Comparison of ENCODE assay signal across 19 mouse cellular contexts in the genomic region with DNA sequence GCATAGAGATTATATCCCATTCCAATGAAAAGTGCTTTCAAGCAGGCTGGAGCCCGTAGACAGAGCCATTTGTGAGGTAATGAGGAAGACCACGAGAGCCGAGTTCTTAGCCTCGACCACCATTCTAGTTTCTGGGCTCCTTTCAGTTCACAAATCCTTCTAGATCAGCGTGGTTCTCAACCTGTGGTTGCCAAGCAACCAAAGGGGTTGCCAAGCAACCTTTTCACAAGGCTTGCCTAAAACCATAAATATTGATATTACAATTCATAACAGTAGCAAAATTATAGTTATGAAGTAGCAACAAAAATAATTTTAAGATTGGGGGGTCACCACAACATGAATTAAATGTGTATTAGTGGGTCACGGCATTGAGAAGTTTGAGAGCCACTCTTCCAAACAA.
A peak's percentile ranks its signal among the peaks of the same experiment; 100 is the strongest.
DNase-seq lines count a peak whose midpoint lies in the region; ATAC-seq lines count a peak whose summit lies in the region.
"Had no signal": no experiment of that assay in that cellular context is flagged by ENCODE, and none has a peak within 500 bp of the region (broad histone marks: within the 10 kb centered on the region; RNA-seq: fewer than 3 reads in every experiment).

No protein-coding gene starts in this region.

- no peaks in the 10 kb centered on the region for H3K36me3 ChIP-seq in hindbrain, embryonic 11.5 days (ENCODE audit: control insufficient read depth, insufficient read depth, low read length)
- H3K36me3 ChIP-seq in hindbrain, embryonic 13.5 days = no peaks in the 10 kb centered on the region
- H3K36me3 ChIP-seq in midbrain, embryonic 15.5 days (replicated peaks) = no peaks in the 10 kb centered on the region
- H3K36me3 ChIP-seq in midbrain, embryonic 11.5 days (ENCODE audit: control insufficient read depth, insufficient read depth, low read length) = no peaks in the 10 kb centered on the region
- H3K36me3 ChIP-seq in neural tube, embryonic 15.5 days = no peaks in the 10 kb centered on the region

- WGBS in hindbrain, embryonic 11.5 days = 74% methylated on average over 6 of the region's 6 CpGs
- 69% methylated on average over 6 of the region's 6 CpGs for WGBS in hindbrain, embryonic 13.5 days
- WGBS in midbrain, embryonic 15.5 days = 45% methylated on average over 6 of the region's 6 CpGs
- 81% methylated on average over 6 of the region's 6 CpGs for WGBS in midbrain, embryonic 11.5 days
- WGBS in neural tube, embryonic 15.5 days = 56% methylated on average over 6 of the region's 6 CpGs

- H3K27ac ChIP-seq in hindbrain, embryonic 11.5 days (ENCODE audit: low read depth, low read length) = no peak overlapping the region
- no peak overlapping the region for H3K27ac ChIP-seq in hindbrain, embryonic 13.5 days
- 0 out of 2 replicates have a peak overlapping the region, but pooled peaks have one; percentile 5 for H3K27ac ChIP-seq in midbrain, embryonic 15.5 days
- no peak overlapping the region for H3K27ac ChIP-seq in midbrain, embryonic 11.5 days (ENCODE audit: low read depth, low read length)
- no peak overlapping the region for H3K27ac ChIP-seq in neural tube, embryonic 15.5 days (replicated peaks)
- H3K27ac ChIP-seq: gastrocnemius, adult 2 months had no signal

- ATAC-seq in hindbrain, embryonic 11.5 days (ENCODE audit: low FRiP score) = no peak
- no peak for ATAC-seq in hindbrain, embryonic 13.5 days (ENCODE audit: low FRiP score)
- ATAC-seq in midbrain, embryonic 15.5 days (replicated peaks) = no peak
- no peak for ATAC-seq in midbrain, embryonic 11.5 days (ENCODE audit: low FRiP score)
- ATAC-seq in neural tube, embryonic 15.5 days (ENCODE audit: low FRiP score) = no peak
- ATAC-seq: inflammation-experienced regulatory T-cells, adult 6 months; liver, postnatal 0 days had no signal

- peak; percentile 19 for DNase-seq in heart, adult 11 months
- no peak for DNase-seq in heart, adult 8-10 months (ENCODE audit: low spot score)
- DNase-seq in hindbrain, embryonic 11.5 days (ENCODE audit: low spot score) = peak; percentile 13
- DNase-seq in midbrain, embryonic 11.5 days (ENCODE audit: low spot score, missing footprints) = no peak
- DNase-seq in brain, embryonic 18.5 days (ENCODE audit: low read depth, low spot score) = peak; percentile 45
- DNase-seq: adrenal gland, adult 8-10 months; cerebellum, adult 18-20 months; gastrocnemius, adult 2 months; kidney, adult 8-10 months; kidney, postnatal 25 days; liver; liver, postnatal 0 days; lung, postnatal 36 days; thymus, adult 18-20 months had no signal

- H3K4me1 ChIP-seq in hindbrain, embryonic 11.5 days (replicated peaks; ENCODE audit: control insufficient read depth, insufficient read depth, low read length) = no peaks in the 10 kb centered on the region
- H3K4me1 ChIP-seq in hindbrain, embryonic 13.5 days (replicated peaks) = no peaks in the 10 kb centered on the region
- H3K4me1 ChIP-seq in midbrain, embryonic 15.5 days = no peaks in the 10 kb centered on the region
- no peaks in the 10 kb centered on the region for H3K4me1 ChIP-seq in midbrain, embryonic 11.5 days (ENCODE audit: control insufficient read depth, insufficient read depth, low read length)
- H3K4me1 ChIP-seq in neural tube, embryonic 15.5 days = peaks cover 4% of the 10 kb centered on the region; the same call in 1 of the 2 replicates

- no peak overlapping the region for H3K9ac ChIP-seq in hindbrain, embryonic 11.5 days (ENCODE audit: low read depth, low read length)
- no peak overlapping the region for H3K9ac ChIP-seq in hindbrain, embryonic 13.5 days
- H3K9ac ChIP-seq in midbrain, embryonic 15.5 days = no peak overlapping the region
- H3K9ac ChIP-seq in midbrain, embryonic 11.5 days (ENCODE audit: low read length) = no peak overlapping the region
- no peak overlapping the region for H3K9ac ChIP-seq in neural tube, embryonic 15.5 days (replicated peaks)
- H3K9ac ChIP-seq: liver, postnatal 0 days had no signal

- H3K4me2 ChIP-seq in hindbrain, embryonic 11.5 days (replicated peaks; ENCODE audit: low read depth, low read length) = no peak overlapping the region
- H3K4me2 ChIP-seq in hindbrain, embryonic 13.5 days = no peak overlapping the region
- no peak overlapping the region for H3K4me2 ChIP-seq in midbrain, embryonic 15.5 days
- no peak overlapping the region for H3K4me2 ChIP-seq in midbrain, embryonic 11.5 days
- no peak overlapping the region for H3K4me2 ChIP-seq in neural tube, embryonic 15.5 days

- no peak overlapping the region for H3K4me3 ChIP-seq in hindbrain, embryonic 11.5 days (ENCODE audit: low read depth, low read length)
- H3K4me3 ChIP-seq in hindbrain, embryonic 13.5 days = no peak overlapping the region
- H3K4me3 ChIP-seq in midbrain, embryonic 15.5 days = no peak overlapping the region
- H3K4me3 ChIP-seq in midbrain, embryonic 11.5 days (ENCODE audit: low read depth, low read length) = no peak overlapping the region
- H3K4me3 ChIP-seq in neural tube, embryonic 15.5 days (replicated peaks) = no peak overlapping the region
- H3K4me3 ChIP-seq: erythroblast, embryonic 14.5 days; gastrocnemius, adult 2 months had no signal

- no peaks in the 10 kb centered on the region for H3K9me3 ChIP-seq in hindbrain, embryonic 11.5 days (ENCODE audit: control insufficient read depth, low read length)
- H3K9me3 ChIP-seq in hindbrain, embryonic 13.5 days = no peaks in the 10 kb centered on the region
- no peaks in the 10 kb centered on the region for H3K9me3 ChIP-seq in midbrain, embryonic 15.5 days
- H3K9me3 ChIP-seq in midbrain, embryonic 11.5 days (ENCODE audit: control insufficient read depth, low read length) = no peaks in the 10 kb centered on the region
- H3K9me3 ChIP-seq in neural tube, embryonic 15.5 days (replicated peaks) = no peaks in the 10 kb centered on the region

- H3K27me3 ChIP-seq in hindbrain, embryonic 11.5 days (ENCODE audit: control insufficient read depth, insufficient read depth, low read length) = no peaks in the 10 kb centered on the region
- no peaks in the 10 kb centered on the region for H3K27me3 ChIP-seq in hindbrain, embryonic 13.5 days
- no peaks in the 10 kb centered on the region for H3K27me3 ChIP-seq in midbrain, embryonic 15.5 days (replicated peaks)
- no peaks in the 10 kb centered on the region for H3K27me3 ChIP-seq in midbrain, embryonic 11.5 days (ENCODE audit: control insufficient read depth, insufficient read depth, low read length)
- no peaks in the 10 kb centered on the region for H3K27me3 ChIP-seq in neural tube, embryonic 15.5 days (replicated peaks)

Comparison
In these comparisons a context has a peak if more than half of its experiments do, and no peak if none do; other contexts are left out.
1. DNase-seq: peak in heart, adult 11 months (single experiment), hindbrain, embryonic 11.5 days (single experiment) and brain, embryonic 18.5 days (single experiment); none in heart, adult 8-10 months (single experiment) and midbrain, embryonic 11.5 days (single experiment).